ENCODE assay signal across 10 mouse cellular contexts in genomic region chr13:63556431-63556830, GRCm38 (mm10). TPM values are rescaled to one million over a fixed set of nuclear protein-coding genes. Genes with fewer than 3 reads are reported as not detected.
A peak's percentile ranks its signal among the peaks of the same experiment; 100 is the strongest.
DNase-seq lines count a peak whose midpoint lies in the region; ATAC-seq lines count a peak whose summit lies in the region.
"Had no signal": no experiment of that assay in that cellular context is flagged by ENCODE, and none has a peak within 500 bp of the region (broad histone marks: within the 10 kb centered on the region; RNA-seq: fewer than 3 reads in every experiment).

No protein-coding gene starts in this region.

- no peak for DNase-seq in liver
- DNase-seq in embryonic facial prominence, embryonic 10.5 days (ENCODE audit: low spot score): no peak
- DNase-seq in lung, postnatal 4 days: peak; percentile 45 to 64
- no peak for DNase-seq in cerebellum, adult 18-20 months
- DNase-seq in right cerebral cortex, postnatal 36 days (ENCODE audit: low spot score in 2 of 2): no peak
- DNase-seq in right cerebral cortex, adult 2 months (ENCODE audit: low spot score in 2 of 2): no peak
- DNase-seq: gastrocnemius, postnatal 25 days; liver, embryonic 13.5 days had no signal

- H3K27me3 ChIP-seq in liver, embryonic 12.5 days (replicated peaks): no peaks in the 10 kb centered on the region
- no peaks in the 10 kb centered on the region for H3K27me3 ChIP-seq in embryonic facial prominence, embryonic 10.5 days (replicated peaks; ENCODE audit: low read depth, poor library complexity, severe bottlenecking)
- no peaks in the 10 kb centered on the region for H3K27me3 ChIP-seq in hindbrain, embryonic 12.5 days
- H3K27me3 ChIP-seq: liver, embryonic 13.5 days had no signal

- H3K36me3 ChIP-seq in liver, embryonic 12.5 days: peaks cover 41% of the 10 kb centered on the region
- peaks cover 73% of the 10 kb centered on the region for H3K36me3 ChIP-seq in embryonic facial prominence, embryonic 10.5 days (replicated peaks)
- H3K36me3 ChIP-seq in hindbrain, embryonic 12.5 days: no peaks in the 10 kb centered on the region

- 0 out of 2 replicates have a peak overlapping the region, but pooled peaks have one; percentile 23 for H3K9ac ChIP-seq in liver, embryonic 12.5 days
- no peak overlapping the region for H3K9ac ChIP-seq in hindbrain, embryonic 12.5 days
- H3K9ac ChIP-seq: liver, embryonic 13.5 days had no signal

- H3K4me3 ChIP-seq in liver, embryonic 12.5 days: no peak overlapping the region
- H3K4me3 ChIP-seq in embryonic facial prominence, embryonic 10.5 days: peak overlapping the region; percentile 39
- H3K4me3 ChIP-seq in hindbrain, embryonic 12.5 days: no peak overlapping the region
- H3K4me3 ChIP-seq: liver, embryonic 13.5 days had no signal

- whole genome bisulfite sequencing in liver, embryonic 12.5 days (ENCODE audit: insufficient replicate concordance): 41% methylated on average over 1 of the region's 1 CpGs
- WGBS in embryonic facial prominence, embryonic 10.5 days: 28% methylated on average over 1 of the region's 1 CpGs
- 24% methylated on average over 1 of the region's 1 CpGs for WGBS in hindbrain, embryonic 12.5 days

- peaks cover 83% of the 10 kb centered on the region for H3K4me1 ChIP-seq in liver, embryonic 12.5 days
- peaks cover 99% of the 10 kb centered on the region for H3K4me1 ChIP-seq in embryonic facial prominence, embryonic 10.5 days
- H3K4me1 ChIP-seq in hindbrain, embryonic 12.5 days: peaks cover 94% of the 10 kb centered on the region

- no peak overlapping the region for H3K27ac ChIP-seq in liver, embryonic 12.5 days
- 0 out of 2 replicates have a peak overlapping the region, but pooled peaks have one; percentile 51 for H3K27ac ChIP-seq in embryonic facial prominence, embryonic 10.5 days (replicated peaks)
- H3K27ac ChIP-seq in hindbrain, embryonic 12.5 days: peak overlapping the region; percentile 77; the same call in 1 of the 2 replicates
- H3K27ac ChIP-seq: liver, embryonic 13.5 days had no signal

- H3K9me3 ChIP-seq in liver, embryonic 12.5 days (replicated peaks): no peaks in the 10 kb centered on the region
- no peaks in the 10 kb centered on the region for H3K9me3 ChIP-seq in embryonic facial prominence, embryonic 10.5 days
- H3K9me3 ChIP-seq in hindbrain, embryonic 12.5 days (replicated peaks): no peaks in the 10 kb centered on the region
- H3K9me3 ChIP-seq: liver, embryonic 13.5 days had no signal

- H3K4me2 ChIP-seq in liver, embryonic 12.5 days: no peak overlapping the region
- peak overlapping the region; percentile 42 for H3K4me2 ChIP-seq in hindbrain, embryonic 12.5 days (replicated peaks)
- H3K4me2 ChIP-seq: liver, embryonic 13.5 days had no signal

- no peak for ATAC-seq in liver, embryonic 12.5 days
- ATAC-seq in hindbrain, embryonic 12.5 days (ENCODE audit: low FRiP score): no peak

RNA-seq across cellular contexts. Expression of gene Ptch1, which starts 17.0 kb away (rescaled TPM):
- 7.0 TPM in 2 replicates for polyA plus RNA-seq in liver, embryonic 12.5 days (2016; fragmentation: Nextera tagmentation; extraction: Ambion mirVana)
- polyA plus RNA-seq in embryonic facial prominence, embryonic 10.5 days (2016; fragmentation: Nextera tagmentation; extraction: Ambion mirVana): 33.0 and 33.5 TPM in 2 replicates
- polyA plus RNA-seq in hindbrain, embryonic 12.5 days (2016; fragmentation: Nextera tagmentation; extraction: Ambion mirVana): 22.7 and 24.3 TPM in 2 replicates

RNA-seq across cellular contexts. Expression of gene Fancc, which starts 59.4 kb away (rescaled TPM):
- 13.5 TPM in 2 replicates for polyA plus RNA-seq in liver, embryonic 12.5 days (2016; fragmentation: Nextera tagmentation; extraction: Ambion mirVana)
- 22.9 and 25.3 TPM in 2 replicates for polyA plus RNA-seq in embryonic facial prominence, embryonic 10.5 days (2016; fragmentation: Nextera tagmentation; extraction: Ambion mirVana)
- polyA plus RNA-seq in hindbrain, embryonic 12.5 days (2016; fragmentation: Nextera tagmentation; extraction: Ambion mirVana): 20.4 and 23.0 TPM in 2 replicates

Comparison
In these comparisons a context has a peak if more than half of its experiments do, and no peak if none do; other contexts are left out.
1. DNase-seq: peak in lung, postnatal 4 days (2 of 2); none in liver (single experiment), embryonic facial prominence, embryonic 10.5 days (single experiment), cerebellum, adult 18-20 months (0 of 2), right cerebral cortex, postnatal 36 days (0 of 2) and right cerebral cortex, adult 2 months (0 of 2).